Mouse (Mus musculus) heart, postnatal 10 days (tissue): Measurements from ENCODE around the gene Gxylt2. TPM values are rescaled to one million over a fixed set of nuclear protein-coding genes. Genes with fewer than 3 reads are reported as not detected.

Source experiments
- DNase-seq, 2 experiments: peaks; one replicate each; pipeline ENCODE4 v3.0.0; 2021
- intact Hi-C: fragments of 180-260 bp; cut with DNase I; formaldehyde crosslinking; loops from one replicate; pipeline ENCODE4 v1.15.1; 2025
- total RNA-seq, 2 experiments: library from RNA; stranded (reverse); gene quantifications; 2 replicates each; pipeline ENCODE4 v1.2.3; 2021

Gene Gxylt2
- 10 to 100 TPM in 1 of 2 experiments, 1 to 10 TPM in 1; 9.8 to 10.8 TPM for total RNA-seq

DNA sequence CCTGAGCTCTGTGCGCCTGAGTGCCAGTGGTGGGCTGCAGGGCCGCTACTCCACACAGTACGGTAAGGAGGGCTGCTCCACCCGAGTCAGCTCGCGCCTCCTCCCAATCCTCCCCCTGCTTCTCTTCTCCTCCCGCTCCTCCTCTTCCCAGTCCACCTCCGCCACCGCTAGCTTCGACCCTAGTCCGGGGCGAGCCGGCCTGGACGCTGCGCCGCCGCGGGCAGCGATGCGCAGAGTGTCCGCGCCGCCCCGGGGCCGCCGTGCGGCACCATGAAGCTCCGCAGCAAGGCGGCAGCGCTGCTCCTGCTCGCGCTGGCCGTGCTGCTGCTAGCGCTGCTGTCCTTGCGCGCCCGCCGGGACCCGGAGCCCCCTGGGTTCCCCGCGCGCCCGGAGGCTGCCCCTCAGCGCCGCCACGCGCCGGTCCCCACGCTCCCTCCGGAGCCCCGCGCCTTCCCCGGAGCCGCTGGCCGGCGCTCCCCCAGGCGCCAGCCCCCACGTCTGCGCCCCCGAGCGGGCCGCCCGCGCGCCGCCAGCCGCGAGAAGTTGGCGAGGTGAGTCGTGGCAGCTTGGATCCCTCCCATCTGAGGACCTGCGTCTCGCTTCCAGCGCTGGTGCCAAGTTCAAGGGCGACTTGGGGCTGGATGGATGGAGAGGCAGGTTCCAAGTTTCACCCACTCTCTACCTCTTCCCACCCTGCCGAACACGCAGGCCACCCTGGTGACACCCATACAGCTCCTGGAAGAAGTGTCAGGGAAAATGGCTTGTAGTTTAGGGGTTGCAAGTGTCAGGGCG, at the start of gene Gxylt2:
Gxylt2 (plus strand) TSS at position 161 of the 792 bp plus-strand sequence.
- DNase-seq = peak; percentile 61
- intact Hi-C loops = loop anchor here (2.0 kb wide), 1 partner anchor 30 kb away; no protein-coding TSS in a partner anchor

- intact Hi-C loops = no loop called here
- peak; percentile 77 to 79 for DNase-seq
Observed at GRCm38 (mm10) chr6:100660395-100660794, 44.1 kb upstream of the Gxylt2 start.

- intact Hi-C loops = no loop called here
- no peak for DNase-seq
Observed at GRCm38 (mm10) chr6:100662224-100662623, 42.3 kb upstream of the Gxylt2 start.

DNA sequence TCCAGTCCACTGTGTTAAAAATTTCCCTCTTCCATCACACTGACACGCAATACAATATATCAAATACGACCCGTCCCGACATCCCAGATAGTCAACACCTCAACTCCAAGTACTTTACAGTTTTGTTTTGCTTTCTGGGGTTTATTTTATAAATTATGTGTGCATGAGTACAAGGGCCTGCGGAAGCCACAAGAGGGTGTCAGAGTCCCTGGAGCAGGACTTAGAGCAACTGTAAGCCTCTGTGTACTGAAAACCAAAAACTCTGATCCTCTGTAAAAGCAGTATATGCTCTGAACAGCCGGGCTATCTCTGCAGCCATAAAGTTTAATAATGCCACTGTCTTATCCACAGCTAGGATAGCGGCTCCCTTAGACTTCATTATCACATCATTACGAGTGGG, 36.9 kb upstream of the Gxylt2 start:
- DNase-seq = no peak
- intact Hi-C loops = no loop called here

- intact Hi-C loops = no loop called here
- no peak for DNase-seq
Observed at GRCm38 (mm10) chr6:100668858-100669257, 35.7 kb upstream of the Gxylt2 start.

GRCm38 (mm10) chr6:100670370-100670841, 34.1 kb upstream of the Gxylt2 start:
- intact Hi-C loops = loop anchor here (5.0 to 10.0 kb wide), 2 partner anchors 524 to 592 kb away; no protein-coding TSS in a partner anchor
- peak; percentile 50 to 68 for DNase-seq

DNA sequence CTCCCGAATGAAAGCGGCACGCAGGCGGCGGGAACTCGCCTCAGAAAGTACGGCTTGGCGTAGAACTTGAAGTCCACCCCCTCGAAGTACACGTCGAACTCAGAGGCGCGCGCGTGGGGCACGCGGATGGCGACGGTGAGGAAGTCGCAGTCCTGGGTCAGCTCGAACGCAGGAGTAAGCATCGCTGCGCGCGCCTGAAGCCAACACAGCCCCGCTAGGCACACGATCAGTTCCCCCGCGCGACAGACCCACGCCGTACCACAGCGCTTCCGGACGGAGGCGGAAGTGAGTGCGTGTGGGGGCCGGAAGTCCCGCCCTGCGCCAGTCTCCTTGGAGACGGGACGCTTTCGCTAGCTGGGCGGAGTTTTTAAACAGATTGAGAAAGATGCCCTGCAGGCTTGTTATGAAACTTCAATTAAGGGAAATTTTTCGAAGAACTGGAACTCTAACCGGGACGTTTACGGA, 33.6 kb upstream of the Gxylt2 start, which contains the start of gene Shq1:
Shq1 (minus strand) TSS at position 278 of the 465 bp plus-strand sequence.
- DNase-seq = peak; percentile 90 to 92
- intact Hi-C loops = loop anchor here (5.0 to 10.0 kb wide), 2 partner anchors 524 to 591 kb away; no protein-coding TSS in a partner anchor

DNA sequence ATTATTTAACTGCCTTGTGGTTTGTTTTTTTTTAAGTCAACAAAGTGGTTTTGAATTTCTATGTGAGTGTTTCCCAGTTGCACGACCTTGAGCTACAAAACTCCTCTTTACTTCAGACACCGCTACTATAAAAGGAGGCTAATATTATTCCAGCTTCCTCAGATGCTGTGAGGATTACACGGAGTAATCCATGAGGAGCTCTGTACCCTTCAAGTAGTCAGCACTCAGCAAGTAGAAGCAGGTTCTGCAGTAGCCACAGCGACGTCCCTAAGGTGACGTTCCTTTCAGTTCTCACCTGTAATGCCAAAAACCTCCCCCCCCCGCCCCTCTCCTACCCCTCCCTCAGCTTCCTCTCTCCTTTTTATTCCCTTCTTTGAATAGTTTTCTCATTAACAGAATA, 33.1 kb upstream of the Gxylt2 start:
- intact Hi-C loops = loop anchor here (5.0 to 10.0 kb wide), 2 partner anchors 523 to 591 kb away; no protein-coding TSS in a partner anchor
- DNase-seq = no peak

GRCm38 (mm10) chr6:100674974-100675373, 29.6 kb upstream of the Gxylt2 start:
- DNase-seq = peak in 1 of 2 experiments; percentile 32
- intact Hi-C loops = loop anchor here (1.0 to 10.0 kb wide), 4 partner anchors 30 to 587 kb away; partner anchors contain the start of gene Gxylt2

- no peak for DNase-seq
- intact Hi-C loops = loop anchor here (10.0 kb wide), 1 partner anchor 518 kb away; no protein-coding TSS in a partner anchor
Observed at GRCm38 (mm10) chr6:100676461-100676860, 28.1 kb upstream of the Gxylt2 start.

DNA sequence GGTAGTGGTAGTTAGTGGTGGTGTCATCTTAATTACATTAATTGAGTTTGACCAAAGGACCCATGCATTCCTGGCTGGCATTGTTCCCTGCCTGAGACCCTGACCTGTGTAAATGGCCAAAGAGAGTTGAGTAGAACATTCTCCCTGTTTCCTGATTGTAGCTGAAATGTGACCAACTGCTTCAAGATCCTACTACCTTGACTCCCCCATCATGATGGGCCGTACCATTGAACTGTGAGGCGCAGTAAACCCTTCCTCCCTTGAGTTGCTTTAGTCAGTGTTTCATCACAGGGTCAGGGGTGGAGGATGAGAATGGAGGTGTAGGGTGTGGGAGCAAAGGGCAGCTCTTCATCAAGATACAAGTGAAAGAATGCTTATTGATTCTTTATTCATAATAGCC, 25.9 kb upstream of the Gxylt2 start:
- no peak for DNase-seq
- intact Hi-C loops = loop anchor here (10.0 kb wide), 1 partner anchor 516 kb away; no protein-coding TSS in a partner anchor

DNA sequence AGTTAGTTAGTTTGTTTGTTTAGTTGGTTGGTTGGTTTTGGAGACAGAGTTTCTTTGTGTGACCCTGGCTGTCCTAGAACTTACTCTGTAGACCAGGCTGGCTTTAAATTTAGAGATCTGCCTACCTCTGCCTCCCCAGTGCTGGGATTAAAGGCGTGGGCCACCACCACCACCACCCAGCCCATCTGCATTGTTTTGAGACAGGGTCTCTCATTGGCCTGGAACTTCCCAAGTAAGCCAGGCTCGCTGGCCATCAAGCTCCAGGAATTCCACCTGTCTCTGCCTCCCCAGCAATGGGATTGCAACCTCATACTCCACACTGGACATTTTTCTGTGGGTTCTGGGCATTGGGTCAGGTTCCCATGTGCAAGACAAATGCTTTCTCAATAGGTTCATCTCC, 18.2 kb upstream of the Gxylt2 start:
- DNase-seq = no peak
- intact Hi-C loops = no loop called here

DNA sequence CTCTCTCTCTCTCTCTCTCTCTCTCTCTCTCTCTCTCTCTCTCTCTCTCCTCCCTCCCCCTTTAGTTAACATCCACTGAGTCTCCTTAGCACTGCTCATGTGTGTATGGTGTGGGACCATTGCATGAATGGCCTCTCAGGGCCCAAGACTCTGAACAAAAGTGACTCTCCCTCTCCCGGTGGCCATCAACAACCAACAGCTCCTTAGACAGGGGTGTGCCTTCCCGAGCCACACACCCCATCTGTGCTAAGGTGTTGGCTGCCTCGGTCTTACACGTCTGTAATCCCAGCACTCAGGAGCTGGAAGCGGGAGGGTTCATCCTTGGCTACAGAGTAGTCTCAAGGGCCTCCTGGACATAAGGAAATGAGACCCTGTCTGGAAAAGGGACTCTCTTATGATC, 4.5 kb upstream of the Gxylt2 start:
- DNase-seq = no peak
- intact Hi-C loops = no loop called here

GRCm38 (mm10) chr6:100700774-100701173, 3.8 kb upstream of the Gxylt2 start:
- no peak for DNase-seq
- intact Hi-C loops = no loop called here

DNA sequence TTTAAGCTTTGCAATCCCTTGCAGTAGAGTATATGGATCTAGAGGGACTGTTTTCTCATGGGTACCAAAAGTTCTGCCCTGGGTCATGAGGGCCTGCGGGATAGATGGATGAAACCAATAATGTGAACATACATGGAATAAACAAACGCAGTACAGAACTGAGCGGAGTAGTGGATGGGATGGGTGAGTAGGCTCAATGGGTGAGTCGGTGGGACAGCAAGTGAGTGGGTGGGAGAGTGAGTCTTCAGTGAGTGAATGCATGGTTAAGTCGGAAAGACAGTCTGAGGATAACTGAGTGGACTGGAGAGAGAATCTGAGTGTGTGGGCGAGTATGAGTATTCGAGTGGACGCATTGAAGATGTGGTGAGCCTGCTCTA, 349 bp upstream of the Gxylt2 start:
- intact Hi-C loops = loop anchor here (2.0 kb wide), 1 partner anchor 29 kb away; no protein-coding TSS in a partner anchor
- no peak for DNase-seq

DNA sequence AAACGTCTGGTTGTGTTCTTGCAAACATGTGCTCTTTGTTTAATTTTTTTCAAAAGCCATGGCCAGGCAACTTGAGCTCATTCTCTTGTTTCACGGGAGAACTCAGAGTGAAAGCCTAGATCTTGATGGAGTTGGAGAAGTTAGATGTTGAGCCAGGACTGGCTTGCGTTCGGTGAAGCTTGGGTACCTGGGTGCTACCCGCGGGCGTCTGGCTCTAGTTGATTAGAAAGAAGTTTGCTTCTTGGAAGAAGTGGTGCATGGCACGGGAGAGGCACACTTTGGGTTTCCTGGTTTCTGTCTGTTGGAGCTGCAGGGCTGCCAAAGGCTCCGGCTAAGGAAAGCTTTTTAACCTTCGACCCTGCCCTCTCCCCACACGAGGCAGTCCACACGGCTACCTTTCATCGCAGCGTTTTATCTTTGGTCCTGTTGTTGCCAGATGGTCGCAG, 855 bp downstream of the Gxylt2 start:
- intact Hi-C loops = loop anchor here (2.0 kb wide), 1 partner anchor 31 kb away; no protein-coding TSS in a partner anchor
- no peak for DNase-seq

- DNase-seq = no peak
- intact Hi-C loops = no loop called here
Observed at GRCm38 (mm10) chr6:100706861-100707260, 2.3 kb downstream of the Gxylt2 start.

DNA sequence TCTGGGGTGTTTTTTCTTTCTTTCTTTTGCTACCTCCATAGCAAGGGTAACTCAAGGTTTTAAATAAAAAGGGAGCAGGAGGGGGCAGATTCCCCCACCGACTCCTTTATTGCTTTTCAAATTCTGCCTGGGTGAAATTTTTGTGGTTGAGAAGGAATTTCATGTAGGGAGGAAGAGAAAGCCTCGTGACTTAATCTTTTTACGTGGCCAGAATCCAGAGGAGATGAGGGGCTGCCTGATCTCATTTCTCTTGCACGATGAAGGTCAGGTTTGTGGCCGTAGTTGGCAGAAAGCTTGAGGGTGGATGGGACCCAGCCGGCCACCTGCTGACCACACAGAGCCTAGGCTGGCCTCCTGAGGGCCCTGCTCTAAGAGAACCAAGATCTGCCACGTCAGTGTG, 3.0 kb downstream of the Gxylt2 start:
- DNase-seq = peak; percentile 55 to 65
- intact Hi-C loops = no loop called here

DNA sequence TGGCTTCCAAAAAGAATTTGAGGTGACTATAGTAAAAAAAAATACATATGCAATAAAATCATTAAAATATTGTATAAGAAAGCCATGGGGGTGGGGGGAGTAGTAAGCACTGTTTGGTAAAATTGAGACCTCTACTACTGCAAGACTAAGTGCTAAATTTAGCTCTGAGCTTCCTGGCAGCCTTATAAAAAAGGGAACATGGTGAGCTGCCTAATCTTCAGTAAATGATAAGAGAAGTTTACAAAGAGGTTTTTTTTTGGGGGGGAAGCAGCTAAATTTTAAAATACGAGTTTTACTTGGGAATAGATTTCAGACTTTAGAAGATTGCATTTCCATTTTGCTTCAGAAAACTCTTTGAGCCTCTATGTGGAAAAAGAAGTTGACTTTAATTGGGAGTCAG, 3.7 kb downstream of the Gxylt2 start:
- intact Hi-C loops = no loop called here
- DNase-seq = no peak

- no peak for DNase-seq
- intact Hi-C loops = no loop called here
Observed at GRCm38 (mm10) chr6:100708996-100709395, 4.5 kb downstream of the Gxylt2 start.

DNA sequence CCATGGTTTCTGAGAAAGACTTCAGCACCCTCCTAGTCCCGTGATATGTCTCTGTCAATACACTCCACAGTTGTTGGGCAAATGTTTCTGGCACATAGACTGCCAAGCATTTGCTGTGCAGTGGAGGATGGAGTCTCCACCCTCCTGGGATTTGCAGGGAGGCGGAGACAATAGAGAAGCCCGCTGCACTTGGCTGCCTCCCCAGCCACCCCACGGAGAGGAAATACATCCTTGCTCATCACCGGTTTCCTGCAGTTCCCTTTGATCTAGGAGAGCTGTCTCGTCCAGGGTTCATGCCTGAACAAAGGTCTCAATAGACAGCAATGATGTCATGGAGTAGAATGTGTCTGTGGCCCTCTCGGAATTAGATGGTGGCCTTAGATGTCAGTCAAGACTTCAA, 4.9 kb downstream of the Gxylt2 start:
- intact Hi-C loops = no loop called here
- peak; percentile 57 to 61 for DNase-seq

DNA sequence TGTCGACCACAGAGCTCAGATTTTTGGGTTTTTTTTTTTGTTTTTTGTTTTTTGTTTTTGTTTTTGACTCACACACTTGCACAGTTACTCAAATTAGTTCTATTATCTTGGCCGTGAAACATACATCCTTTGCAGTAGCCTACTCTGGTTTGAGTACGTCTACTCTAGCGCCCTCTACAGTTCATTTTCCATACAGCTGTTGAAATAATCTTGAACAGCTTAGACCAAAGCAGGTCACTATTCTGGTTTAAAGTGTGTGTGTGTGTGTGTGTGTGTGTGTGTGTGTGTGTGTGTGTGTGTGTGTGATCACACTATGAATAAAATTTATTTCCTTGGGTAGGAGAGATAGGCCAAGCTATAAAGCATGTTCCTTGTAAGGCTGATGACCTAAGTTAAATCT, 5.6 kb downstream of the Gxylt2 start:
- DNase-seq = no peak
- intact Hi-C loops = no loop called here
